ENCODE assay signal across 8 mouse cellular contexts in the genomic region with DNA sequence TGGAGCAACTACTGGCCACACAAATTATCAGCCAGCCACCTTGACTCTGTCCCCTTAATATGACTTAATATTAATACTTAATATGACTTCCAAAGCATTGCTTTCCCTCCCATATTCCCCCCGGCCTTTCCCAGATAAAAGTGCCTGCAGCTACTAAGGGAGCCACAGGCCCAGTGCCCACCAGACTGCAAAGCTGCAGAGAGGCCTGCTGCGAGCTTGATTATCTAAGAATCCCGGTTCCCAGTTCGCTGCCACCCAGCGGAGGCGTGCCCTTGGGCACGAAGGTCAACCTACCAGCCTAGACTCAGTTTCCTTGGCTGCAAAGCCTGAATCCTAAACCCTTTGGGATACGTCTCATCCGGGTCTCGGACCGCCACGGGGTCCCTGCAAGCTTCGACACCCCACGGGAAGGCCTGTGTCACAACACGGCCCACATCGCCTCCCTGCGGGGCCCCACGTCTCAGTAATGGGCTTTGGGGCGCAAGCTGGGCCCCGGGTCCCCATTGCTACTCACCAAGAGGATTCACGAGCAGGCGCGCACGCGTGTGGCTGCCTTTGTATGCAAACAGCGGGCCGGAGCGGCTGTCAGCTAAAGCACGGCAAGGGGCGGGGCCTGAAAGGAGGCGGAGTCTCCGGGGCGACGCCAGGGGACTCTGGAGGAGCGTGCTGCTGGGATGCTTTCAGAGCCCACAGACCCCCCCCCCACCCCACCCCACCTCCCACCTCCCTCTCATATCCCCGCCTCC. TPM values are rescaled to one million over a fixed set of nuclear protein-coding genes. Genes with fewer than 3 reads are reported as not detected.
DNase-seq lines count a peak whose midpoint lies in the region; ATAC-seq and TF ChIP-seq lines count a peak whose summit lies in the region.

No protein-coding gene starts in this region.

- no peaks in the 10 kb centered on the region for H3K36me3 ChIP-seq in heart, embryonic 11.5 days (ENCODE audit: control insufficient read depth, insufficient read depth, low read length)
- no peaks in the 10 kb centered on the region for H3K36me3 ChIP-seq in kidney, embryonic 16.5 days (ENCODE audit: insufficient read depth, low read length)
- peaks cover 20% of the 10 kb centered on the region for H3K36me3 ChIP-seq in liver, adult 2 months (ENCODE audit: control insufficient read depth, insufficient read depth, low read length)
- no peaks in the 10 kb centered on the region for H3K36me3 ChIP-seq in myocyte (ENCODE audit: control insufficient read depth, insufficient read depth)
- no peaks in the 10 kb centered on the region for H3K36me3 ChIP-seq in splenic B cell, adult 2 months (ENCODE audit: control insufficient read depth, insufficient read depth, low read length, poor library complexity, severe bottlenecking)

- H3K4me1 ChIP-seq in bone marrow macrophage, adult 2 months (ENCODE audit: control insufficient read depth, insufficient read depth, low read length): peaks cover 49% of the 10 kb centered on the region
- H3K4me1 ChIP-seq in embryonic fibroblast, embryonic 13.5 days (ENCODE audit: control insufficient read depth, insufficient read depth, low read length): peaks cover 14% of the 10 kb centered on the region; the same call in 1 of the 2 replicates
- H3K4me1 ChIP-seq in heart, embryonic 11.5 days (ENCODE audit: control insufficient read depth, insufficient read depth, low read length): peaks cover 29% of the 10 kb centered on the region
- peaks cover 37% of the 10 kb centered on the region for H3K4me1 ChIP-seq in kidney, embryonic 16.5 days (ENCODE audit: insufficient read depth, low read length)
- H3K4me1 ChIP-seq in liver, adult 2 months (ENCODE audit: control insufficient read depth, insufficient read depth, low read length): peaks cover 13% of the 10 kb centered on the region

- peak; percentile 83 for ATAC-seq in heart, embryonic 11.5 days (replicated peaks; ENCODE audit: insufficient number of reproducible peaks, low FRiP score, low TSS enrichment)
- peak; percentile 90 for ATAC-seq in kidney, embryonic 16.5 days (ENCODE audit: low FRiP score, low TSS enrichment)

- TF ChIP-seq POLR2A in bone marrow macrophage, adult 2 months (IDR thresholded peaks at IDR 0.05; ENCODE audit: borderline replicate concordance, low read depth, low read length): 0 out of 2 replicates have a peak, but pooled peaks have one; percentile 21
- peak; percentile 75 for TF ChIP-seq POLR2A in embryonic fibroblast, embryonic 13.5 days (IDR thresholded peaks at IDR 0.05; ENCODE audit: low read depth, low read length)
- TF ChIP-seq POLR2A in liver, adult 2 months (IDR thresholded peaks at IDR 0.05; ENCODE audit: extremely low read depth, insufficient read depth, low read length): peak; percentile 96
- peak; percentile 76 for TF ChIP-seq POLR2A in myocyte (IDR thresholded peaks at IDR 0.05; ENCODE audit: insufficient read length, low read depth)

- H3K9me3 ChIP-seq in heart, embryonic 11.5 days (replicated peaks; ENCODE audit: control insufficient read depth, low read length): no peaks in the 10 kb centered on the region
- no peaks in the 10 kb centered on the region for H3K9me3 ChIP-seq in kidney, embryonic 16.5 days (ENCODE audit: low read length)

- peak; percentile 95 for DNase-seq in A20 (ENCODE audit: low read depth, low spot score)
- DNase-seq in liver, adult 2 months (ENCODE audit: extremely low read depth, low read depth, low spot score): peak; percentile 83
- peak; percentile 91 for DNase-seq in splenic B cell, adult 2 months (ENCODE audit: low read depth, low spot score)

- H3K27me3 ChIP-seq in heart, embryonic 11.5 days (ENCODE audit: control insufficient read depth, insufficient read depth, low read length): no peaks in the 10 kb centered on the region
- H3K27me3 ChIP-seq in kidney, embryonic 16.5 days (ENCODE audit: insufficient read depth, low read length): no peaks in the 10 kb centered on the region
- H3K27me3 ChIP-seq in liver, adult 2 months (ENCODE audit: control insufficient read depth, insufficient read depth, low read length): no peaks in the 10 kb centered on the region
- H3K27me3 ChIP-seq in myocyte (ENCODE audit: control insufficient read depth, insufficient read depth, insufficient read length): no peaks in the 10 kb centered on the region
- no peaks in the 10 kb centered on the region for H3K27me3 ChIP-seq in splenic B cell, adult 2 months (ENCODE audit: control insufficient read depth, insufficient read depth, low read length, poor library complexity, severe bottlenecking)

- WGBS in heart, embryonic 11.5 days (ENCODE audit: insufficient replicate concordance): under 1% methylated on average over 35 of the region's 36 CpGs
- WGBS in kidney, embryonic 16.5 days: under 1% methylated on average over 35 of the region's 36 CpGs
- WGBS in liver, adult 2 months: 1% methylated on average over 36 of the region's 36 CpGs

- TF ChIP-seq CTCF in bone marrow macrophage, adult 2 months (IDR thresholded peaks at IDR 0.05; ENCODE audit: low read depth, low read length): no peak
- TF ChIP-seq CTCF in embryonic fibroblast, embryonic 13.5 days (IDR thresholded peaks at IDR 0.05; ENCODE audit: borderline replicate concordance, insufficient read depth, low read length): no peak
- no peak for TF ChIP-seq CTCF in liver, adult 2 months (IDR thresholded peaks at IDR 0.05; ENCODE audit: low read depth, low read length)

- H3ac ChIP-seq in myocyte (ENCODE audit: control insufficient read depth, insufficient read length): peak overlapping the region; percentile 39

- H3K9ac ChIP-seq in heart, embryonic 11.5 days (ENCODE audit: low read depth, low read length): peak overlapping the region; percentile 88
- peak overlapping the region; percentile 87 for H3K9ac ChIP-seq in kidney, embryonic 16.5 days (replicated peaks; ENCODE audit: low read length)
- peak overlapping the region; percentile 93 for H3K9ac ChIP-seq in liver, adult 2 months (ENCODE audit: low read depth, low read length)

- H3K79me2 ChIP-seq in liver, adult 2 months (ENCODE audit: control insufficient read depth, insufficient read depth, low read length): peaks cover 41% of the 10 kb centered on the region
- H3K79me2 ChIP-seq in myocyte (ENCODE audit: control insufficient read depth, insufficient read depth): peaks cover 4% of the 10 kb centered on the region

- H3K4me2 ChIP-seq in heart, embryonic 11.5 days: peak overlapping the region; percentile 96
- H3K4me2 ChIP-seq in kidney, embryonic 16.5 days (replicated peaks; ENCODE audit: low read depth, low read length): peak overlapping the region; percentile 95
- H3K4me2 ChIP-seq in myocyte (ENCODE audit: low read depth): peak overlapping the region; percentile 87

- H3K4me3 ChIP-seq in bone marrow macrophage, adult 2 months (ENCODE audit: insufficient read depth, low read length): peak overlapping the region; percentile 76
- H3K4me3 ChIP-seq in embryonic fibroblast, embryonic 13.5 days (ENCODE audit: insufficient read depth, low read length): peak overlapping the region; percentile 81
- peak overlapping the region; percentile 80 for H3K4me3 ChIP-seq in heart, embryonic 11.5 days (ENCODE audit: low read depth, low read length)
- H3K4me3 ChIP-seq in kidney, embryonic 16.5 days (ENCODE audit: low read length): peak overlapping the region; percentile 90
- H3K4me3 ChIP-seq in liver, adult 2 months (ENCODE audit: insufficient read depth, low read depth, low read length): peak overlapping the region; percentile 87
- H3K4me3 ChIP-seq in myocyte: peak overlapping the region; percentile 50

- peak overlapping the region; percentile 82 for H3K27ac ChIP-seq in bone marrow macrophage, adult 2 months (ENCODE audit: insufficient read depth, low read depth, low read length)
- H3K27ac ChIP-seq in embryonic fibroblast, embryonic 13.5 days (ENCODE audit: insufficient read depth, low read length): peak overlapping the region; percentile 28; the same call in 1 of the 2 replicates
- H3K27ac ChIP-seq in heart, embryonic 11.5 days (ENCODE audit: low read depth, low read length): peak overlapping the region; percentile 68; the same call in 1 of the 2 replicates
- peak overlapping the region; percentile 45 for H3K27ac ChIP-seq in kidney, embryonic 16.5 days (ENCODE audit: low read length)
- peak overlapping the region; percentile 94 for H3K27ac ChIP-seq in liver, adult 2 months (replicated peaks; ENCODE audit: insufficient read depth, low read depth, low read length)

TF ChIP-seq in myocyte, 11 proteins besides CTCF, POLR2A, EP300 and RAD21:
- peak; percentile 64 for TF ChIP-seq POLR2AphosphoS2 (IDR thresholded peaks at IDR 0.05; ENCODE audit: insufficient read length, low read depth)
- no peak for TF ChIP-seq CEBPB (IDR thresholded peaks at IDR 0.05; ENCODE audit: insufficient read depth, poor library complexity, severe bottlenecking)
- TF ChIP-seq TCF12 (IDR thresholded peaks at IDR 0.05; ENCODE audit: insufficient read depth, poor library complexity, severe bottlenecking): no peak
- peak in 2 of 3 experiments; percentile 42 to 54 for TF ChIP-seq MYOD1 (IDR thresholded peaks at IDR 0.05; ENCODE audit: control insufficient read depth in 1 of 3, insufficient read length in 2 of 3, low read depth in 2 of 3)
- TF ChIP-seq MAX (IDR thresholded peaks at IDR 0.05; ENCODE audit: low read depth): peak; percentile 58
- no peak for TF ChIP-seq REST (IDR thresholded peaks at IDR 0.05; ENCODE audit: insufficient read depth, insufficient read length)
- no peak for TF ChIP-seq USF1 (IDR thresholded peaks at IDR 0.05; ENCODE audit: low read depth)
- no peak for TF ChIP-seq E2F4 (IDR thresholded peaks at IDR 0.05; ENCODE audit: insufficient read depth)
- no peak for TF ChIP-seq TCF3 (IDR thresholded peaks at IDR 0.05; ENCODE audit: insufficient read length, low read depth)
- peak in 2 of 3 experiments; percentile 7 to 76 for TF ChIP-seq MYOG (IDR thresholded peaks at IDR 0.05; ENCODE audit: control insufficient read depth in 1 of 3, insufficient read depth in 1 of 3, insufficient read length in 2 of 3, low read depth in 2 of 3)
- no peak for TF ChIP-seq SRF (IDR thresholded peaks at IDR 0.05; ENCODE audit: control insufficient read depth, insufficient read length, low read depth)

RNA-seq across cellular contexts. Expression of gene Lpin1, which starts 21.4 kb away (rescaled TPM):
- polyA plus RNA-seq in bone marrow macrophage, adult 2 months (2012; ENCODE audit: insufficient read depth, insufficient read length, missing spikeins): 16.2 and 19.6 TPM in 2 replicates
- polyA plus RNA-seq in embryonic fibroblast, embryonic 13.5 days (2011; ENCODE audit: insufficient read length, low read depth, missing spikeins): 8.9 and 11.1 TPM in 2 replicates
- polyA plus RNA-seq in heart, embryonic 11.5 days (2014; fragmentation: Nextera tagmentation; extraction: Ambion mirVana): 3.8 and 5.7 TPM in 2 replicates
- 5.7 and 6.8 TPM in 2 replicates for polyA plus RNA-seq in kidney, embryonic 16.5 days (2015; fragmentation: Nextera tagmentation; extraction: Ambion mirVana)
- 85.8 and 118 TPM in 2 replicates for total RNA-seq in liver, adult 2 months (2014; rRNA removed)
- 11.9 and 19.8 TPM in 2 replicates for polyA plus RNA-seq in liver, adult 2 months (2012; rRNA removed)
- 4.6 TPM for polyA plus RNA-seq in myocyte (2012; fragmentation: generic; extraction: Trizol)

Comparison
In these comparisons a context has a peak if more than half of its experiments do, and no peak if none do; other contexts are left out.
1. Peak in every context shown above with its lines: DNase-seq, ATAC-seq, H3K4me3 ChIP-seq and H3K27ac ChIP-seq.
2. H3K27ac ChIP-seq: peak in every context shown above with its lines; median percentile 94 in liver, adult 2 months; 82 in bone marrow macrophage, adult 2 months; 68 in heart, embryonic 11.5 days; 45 in kidney, embryonic 16.5 days; 28 in embryonic fibroblast, embryonic 13.5 days.
3. POLR2A ChIP-seq: peak in every context shown above with its lines; median percentile 96 in liver, adult 2 months; 76 in myocyte; 75 in embryonic fibroblast, embryonic 13.5 days; 21 in bone marrow macrophage, adult 2 months.